Mouse (Mus musculus) hematopoietic stem cell, adult 5-6 weeks (primary cell): ENCODE measurements around the gene Bace1. TPM values are rescaled to one million over a fixed set of nuclear protein-coding genes. Genes with fewer than 3 reads are reported as not detected.
A peak's percentile ranks its signal among the peaks of the same experiment; 100 is the strongest.

Experiments used
- ATAC-seq, 2 experiments: fragments of 125-278 bp in 1 of 2; replicated peaks in 1 of 2; 2 replicates each; pipeline ENCODE4 v1.8.0; 2016 to 2017; ENCODE audit warnings: inconsistent platforms in 2 of 2, mild to moderate bottlenecking in 2 of 2, moderate number of reproducible peaks in 2 of 2, low read depth in 1 of 2, moderate TSS enrichment in 1 of 2; ENCODE audit not compliant: low FRiP score in 2 of 2, poor library complexity in 2 of 2, severe bottlenecking in 2 of 2, insufficient read depth in 1 of 2, low TSS enrichment in 1 of 2
- total RNA-seq: library from RNA; stranded (forward); fragments of 172-1452, 232-1000 nt; gene quantifications from 2 replicates; pipeline ENCODE4 v1.2.3, GENCODE M21; 2017

The Bace1 gene
- total RNA-seq, 1 experiment from 2014 or later, result 7.3 TPM

- no peak for ATAC-seq
Observed at GRCm38 (mm10) chr9:45851776-45852175, 13.4 kb downstream of the Bace1 start.

DNA sequence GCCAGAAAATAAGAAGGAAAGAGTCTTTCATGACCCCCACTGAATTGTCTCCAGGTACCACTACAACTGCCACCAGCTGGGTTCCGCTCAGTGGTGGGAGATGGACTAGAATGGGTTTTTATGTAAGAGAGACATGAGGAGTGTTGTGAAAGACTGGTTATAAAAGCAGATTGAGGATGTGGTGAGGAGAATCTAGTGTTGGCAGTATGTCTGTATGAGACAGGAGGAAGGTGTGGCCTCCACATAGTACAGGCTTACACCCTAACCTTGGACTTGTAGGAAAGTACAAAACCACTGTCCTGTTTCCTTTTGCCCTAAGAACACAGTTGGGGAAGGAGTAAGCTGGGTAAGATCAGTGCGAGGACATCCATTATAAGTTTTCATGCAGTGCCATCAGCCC is 15.3 kb downstream of the Bace1 start:
- peak; percentile 80 for ATAC-seq

DNA sequence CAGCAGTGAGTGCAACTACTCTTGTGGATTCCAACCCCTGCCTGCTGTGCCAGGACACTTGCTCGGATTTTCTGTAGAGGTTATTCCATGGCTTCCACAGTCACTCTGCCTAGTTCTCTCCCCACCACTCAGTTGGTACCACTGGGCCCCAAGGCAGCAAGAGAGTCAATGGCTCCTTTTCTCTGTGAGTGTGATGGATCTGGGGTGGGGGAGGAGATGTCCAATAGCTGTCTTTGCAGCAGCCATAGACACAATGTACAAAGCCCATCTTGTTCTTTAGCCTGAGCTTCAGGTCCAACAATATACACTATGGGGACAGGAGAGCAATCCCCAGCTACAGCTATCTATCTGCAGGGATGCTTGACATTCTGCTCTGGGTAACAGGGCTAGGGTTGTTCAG is 15.8 kb downstream of the Bace1 start:
- no peak for ATAC-seq

GRCm38 (mm10) chr9:45859364-45859763 is 21.0 kb downstream of the Bace1 start:
- ATAC-seq, result no peak

DNA sequence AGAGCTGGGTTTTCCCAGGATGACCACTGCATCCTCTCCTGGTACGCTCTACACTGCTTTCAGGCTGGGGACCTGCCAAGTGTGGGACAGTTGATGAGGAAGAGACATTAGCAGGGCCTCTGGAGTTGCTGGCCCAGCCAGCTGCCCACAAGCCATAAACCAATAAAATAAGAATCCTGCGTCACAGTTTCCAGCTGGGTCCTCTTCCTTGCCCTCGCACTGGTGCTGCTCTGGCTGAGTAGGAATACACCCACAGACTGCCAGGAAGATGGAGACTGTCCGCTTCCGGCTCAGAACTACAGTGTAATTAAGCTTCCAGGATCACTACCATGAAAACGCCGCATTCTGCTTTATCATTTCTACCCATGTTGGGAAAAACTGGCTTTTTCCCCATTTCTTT is 23.4 kb downstream of the Bace1 start:
- no peak for ATAC-seq

GRCm38 (mm10) chr9:45869181-45869580 is 30.8 kb downstream of the Bace1 start:
- no peak for ATAC-seq

- no peak for ATAC-seq
Observed at GRCm38 (mm10) chr9:45870265-45870664, 31.9 kb downstream of the Bace1 start.

DNA sequence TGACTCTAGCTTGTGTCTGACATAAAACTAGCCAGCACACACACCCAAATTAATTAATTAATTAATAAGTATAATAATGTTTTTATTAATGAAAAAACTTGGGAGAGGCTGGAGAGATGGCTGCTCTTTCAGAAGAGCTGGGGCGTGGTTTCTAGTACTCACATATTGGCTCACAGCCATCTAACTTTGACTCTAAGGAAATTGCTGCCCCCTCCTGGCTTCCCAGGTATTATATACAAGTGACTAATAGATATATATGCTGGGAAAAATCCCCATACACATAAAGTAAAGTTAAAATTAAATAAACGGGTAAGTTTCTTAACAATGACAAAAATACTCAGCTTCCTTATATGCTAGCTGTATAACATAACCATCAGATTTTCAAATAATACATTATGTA is 39.5 kb downstream of the Bace1 start:
- ATAC-seq, result no peak

- ATAC-seq, result no peak
Observed at GRCm38 (mm10) chr9:45893681-45894080, 55.3 kb downstream of the Bace1 start.

- no peak for ATAC-seq
Observed at GRCm38 (mm10) chr9:45905196-45905595, 66.8 kb downstream of the Bace1 start.

GRCm38 (mm10) chr9:45905811-45906237 is 67.4 kb downstream of the Bace1 start:
- ATAC-seq, result no peak

GRCm38 (mm10) chr9:45906355-45907077 is 68.1 kb downstream of the Bace1 start, which contains the start of the genes Pcsk7 and Rnf214:
Pcsk7 (plus strand) TSS chr9:45906497.
Rnf214 (minus strand) TSS chr9:45906911.
- peak; percentile 69 to 84 for ATAC-seq

DNA sequence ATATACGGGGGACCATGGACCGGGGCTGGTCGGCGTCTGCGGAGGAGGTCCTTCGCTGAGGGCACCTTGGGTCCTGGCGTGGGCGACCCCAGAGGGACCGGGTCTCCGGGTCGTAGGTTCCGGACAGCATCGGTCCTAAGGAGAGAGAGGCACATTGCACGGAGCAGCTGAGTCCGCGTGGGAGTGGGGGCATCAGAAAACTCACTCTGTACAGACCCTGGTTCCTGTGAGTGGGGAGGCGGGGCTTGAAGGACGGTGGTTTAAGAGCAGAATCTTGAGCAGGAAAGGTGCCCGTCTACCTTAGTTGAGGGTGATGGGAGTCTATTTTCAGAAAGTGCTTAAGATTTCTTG is 68.7 kb downstream of the Bace1 start:
- peak; percentile 6 to 25; a peak in 3 of 4 replicates for ATAC-seq

GRCm38 (mm10) chr9:45910995-45911394 is 72.6 kb downstream of the Bace1 start:
- no peak for ATAC-seq

DNA sequence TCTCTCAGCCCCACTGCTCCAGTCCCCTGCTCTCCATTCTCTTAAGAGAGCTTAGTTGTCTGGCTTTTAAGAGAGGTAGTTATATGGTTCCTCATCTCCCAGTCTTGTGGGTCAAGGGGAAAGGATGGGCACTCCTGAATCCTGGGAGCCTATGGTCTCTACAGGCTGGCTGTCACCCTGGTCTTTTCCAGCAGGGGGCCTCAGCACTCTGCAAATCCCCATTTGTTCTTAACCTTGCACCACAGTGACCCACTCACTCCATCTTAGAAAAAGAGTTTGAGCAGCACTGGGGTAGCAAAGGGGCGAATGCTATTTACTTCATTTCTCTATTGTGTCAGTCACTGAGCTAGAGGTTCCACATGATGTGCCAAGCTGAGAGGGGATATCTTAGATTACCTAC is 73.3 kb downstream of the Bace1 start:
- peak; percentile 56 to 63; a peak in 2 of 4 replicates for ATAC-seq

Other genes with a start within 250 kb of the Bace1 start
- 10.1 and 12.0 TPM in 2 replicates for gene Cep164, start 9.9 kb upstream of the Bace1 start, total RNA-seq
- 15.7 and 21.3 TPM in 2 replicates for gene Pcsk7, start 67.9 kb downstream of the Bace1 start, total RNA-seq
- gene Rnf214, start 68.3 kb downstream of the Bace1 start, total RNA-seq, result 34.0 and 64.6 TPM in 2 replicates
- gene Tagln, start 97.5 kb downstream of the Bace1 start, total RNA-seq, result not detected in 2 replicates
- 33.7 and 45.8 TPM in 2 replicates for gene Sidt2, start 116.7 kb downstream of the Bace1 start, total RNA-seq
- gene Pafah1b2, start 174.1 kb downstream of the Bace1 start, total RNA-seq, result 105 and 106 TPM in 2 replicates
- 24.3 and 27.4 TPM in 2 replicates for gene Sik3, start 174.2 kb downstream of the Bace1 start, total RNA-seq